Mouse (Mus musculus): ENCODE results near the gene Elmo3.
A peak's percentile ranks its signal among the peaks of the same experiment; 100 is the strongest.

- peak in 2 of 3 experiments; percentile 10 to 63; a peak in 2 of 6 replicates for TF ChIP-seq CTCF (IDR thresholded peaks at IDR 0.05 in 2 of 3, conservative IDR thresholded peaks at IDR 0.05 in 1 of 3; ENCODE audit: control insufficient read depth in 1 of 3, insufficient read depth in 1 of 3, low read depth in 2 of 3, low read length in 3 of 3, poor library complexity in 1 of 3, severe bottlenecking in 1 of 3)
- no peak for TF ChIP-seq POLR2A (IDR thresholded peaks at IDR 0.05; ENCODE audit: control insufficient read depth in 1 of 2, insufficient read depth in 1 of 2, low read depth in 1 of 2, low read length in 2 of 2, poor library complexity in 1 of 2)
- no peak for TF ChIP-seq EP300 (IDR thresholded peaks at IDR 0.05; ENCODE audit: low read depth in 1 of 2, low read length in 2 of 2)
- TF ChIP-seq NRF1 (IDR thresholded peaks at IDR 0.05; ENCODE audit: insufficient read depth, low read depth, low read length, poor library complexity, severe bottlenecking) = no peak
- no peak for TF ChIP-seq POLR2AphosphoS5 (IDR thresholded peaks at IDR 0.05; ENCODE audit: borderline replicate concordance, low read depth, low read length)
- TF ChIP-seq UBTF (IDR thresholded peaks at IDR 0.05; ENCODE audit: borderline replicate concordance, insufficient read depth, low read depth, low read length) = no peak
- no peak for TF ChIP-seq MYC (IDR thresholded peaks at IDR 0.05; ENCODE audit: low read depth, low read length)
- TF ChIP-seq E2F4 (IDR thresholded peaks at IDR 0.05; ENCODE audit: borderline replicate concordance, low read depth, low read length) = no peak
- no peak for TF ChIP-seq TAL1 (IDR thresholded peaks at IDR 0.05; ENCODE audit: low read length)
Observed at GRCm38 (mm10) chr8:105286907-105287306, 18.5 kb upstream of the Elmo3 start.

Data from MEL (cell line).